Mouse (Mus musculus) heart, embryonic 12.5 days (tissue): ENCODE data around the gene Tubb3. TPM values are rescaled to one million over a fixed set of nuclear protein-coding genes. Genes with fewer than 3 reads are reported as not detected.

Source experiments
- ATAC-seq: fragments of 200-750 bp; cut with Nextera tagmentation; 2 replicates; pipeline ENCODE4 v1.8.0; 2017; ENCODE audit warnings: moderate TSS enrichment, moderate library complexity; ENCODE audit not compliant: insufficient number of reproducible peaks, low FRiP score
- H3K27ac ChIP-seq: fragments of 300-500 bp; sonication (generic); 2 replicates; pipeline ENCODE4 v1.5.1; 2016; ENCODE audit warnings: mild to moderate bottlenecking, moderate library complexity; ENCODE audit not compliant: poor library complexity, severe bottlenecking
- H3K27me3 ChIP-seq: fragments of 300-500 bp; sonication (generic); replicated peaks from 2 replicates; pipeline ENCODE4 v1.6.1; 2016; ENCODE audit warnings: mild to moderate bottlenecking, moderate library complexity
- H3K36me3 ChIP-seq: fragments of 300-500 bp; sonication (generic); 2 replicates; pipeline ENCODE4 v1.6.1; 2016; ENCODE audit warnings: mild to moderate bottlenecking, moderate library complexity
- H3K4me1 ChIP-seq: fragments of 300-500 bp; sonication (generic); replicated peaks from 2 replicates; pipeline ENCODE4 v1.6.1; 2016; ENCODE audit warnings: mild to moderate bottlenecking
- H3K4me2 ChIP-seq: fragments of 300-500 bp; sonication (generic); 2 replicates; pipeline ENCODE4 v1.6.1; 2016; ENCODE audit warnings: mild to moderate bottlenecking, moderate library complexity
- H3K4me3 ChIP-seq: fragments of 300-500 bp; sonication (generic); 2 replicates; pipeline ENCODE4 v1.5.1; 2016; ENCODE audit warnings: mild to moderate bottlenecking
- H3K9ac ChIP-seq: fragments of 300-500 bp; sonication (generic); 2 replicates; pipeline ENCODE4 v1.6.1; 2016; ENCODE audit warnings: mild to moderate bottlenecking, moderate library complexity
- H3K9me3 ChIP-seq: fragments of 300-500 bp; sonication (generic); replicated peaks from 2 replicates; pipeline ENCODE4 v1.6.1; 2016; ENCODE audit warnings: mild to moderate bottlenecking, moderate library complexity
- WGBS: fragments of 180-500 bp; shearing (Covaris S2); methylation state at CpG from one replicate; pipeline ENCODE4 v1.1.7; 2016; 5-methylcytosine and 5-hydroxymethylcytosine counted together
- polyA plus RNA-seq: library from polyadenylated mRNA; unstranded; fragments of >200 nt; fragmentation: Nextera tagmentation; extraction: Ambion mirVana; gene quantifications from 2 replicates; pipeline ENCODE4 v1.2.1, GENCODE M21; 2016

Tubb3 gene
- polyA plus RNA-seq, 1 experiment from 2014 or later = 9.1 TPM

GRCm38 (mm10) chr8:123453291-123453690, 42.1 kb downstream of the Tubb3 start:
- H3K4me2 ChIP-seq = no peak overlapping the region
- H3K9me3 ChIP-seq = no peaks in the 10 kb centered on the region
- ATAC-seq = no peak
- peaks cover 80% of the 10 kb centered on the region for H3K36me3 ChIP-seq
- no peak overlapping the region for H3K4me3 ChIP-seq
- H3K9ac ChIP-seq = no peak overlapping the region
- H3K27me3 ChIP-seq = no peaks in the 10 kb centered on the region
- no peaks in the 10 kb centered on the region for H3K4me1 ChIP-seq
- WGBS = 72% methylated on average over 7 of the region's 7 CpGs
- no peak overlapping the region for H3K27ac ChIP-seq

GRCm38 (mm10) chr8:123453951-123454350, 42.7 kb downstream of the Tubb3 start:
- peaks cover 87% of the 10 kb centered on the region for H3K36me3 ChIP-seq
- no peaks in the 10 kb centered on the region for H3K9me3 ChIP-seq
- 82% methylated on average over 5 of the region's 5 CpGs for WGBS

GRCm38 (mm10) chr8:123454559-123454958, 43.3 kb downstream of the Tubb3 start:
- 91% methylated on average over 6 of the region's 6 CpGs for WGBS
- Histone ChIP-seq H3K27ac (no peak overlapping the region), H3K27me3 (no peaks in the 10 kb centered on the region), H3K4me2 (no peak overlapping the region), H3K9ac (no peak overlapping the region), H3K36me3 (peaks cover 87% of the 10 kb centered on the region), H3K4me1 (no peaks in the 10 kb centered on the region), H3K4me3 (no peak overlapping the region), H3K9me3 (no peaks in the 10 kb centered on the region)
- ATAC-seq = no peak

More at GRCm38 (mm10) chr8:123453951-123454350, 42.7 kb downstream of the Tubb3 start:
- Histone ChIP-seq H3K4me2 (no peak overlapping the region), H3K9ac (no peak overlapping the region), H3K4me3 (no peak overlapping the region), H3K27ac (no peak overlapping the region), H3K4me1 (no peaks in the 10 kb centered on the region), H3K27me3 (no peaks in the 10 kb centered on the region)
- no peak for ATAC-seq

GRCm38 (mm10) chr8:123463651-123464050, 52.4 kb downstream of the Tubb3 start:
- 82% methylated on average over 4 of the region's 4 CpGs for WGBS
- no peak for ATAC-seq
- Histone ChIP-seq H3K27me3 (no peaks in the 10 kb centered on the region), H3K9ac (no peak overlapping the region), H3K4me3 (no peak overlapping the region), H3K27ac (no peak overlapping the region), H3K36me3 (peaks cover 52% of the 10 kb centered on the region), H3K9me3 (no peaks in the 10 kb centered on the region), H3K4me2 (no peak overlapping the region), H3K4me1 (no peaks in the 10 kb centered on the region)

- WGBS = 72% methylated on average over 3 of the region's 3 CpGs
- no peak overlapping the region for H3K27ac ChIP-seq
- ATAC-seq = no peak
- no peak overlapping the region for H3K9ac ChIP-seq
- 0 out of 2 replicates have a peak, but pooled peaks cover 7% of the 10 kb centered on the region for H3K27me3 ChIP-seq
- H3K9me3 ChIP-seq = no peaks in the 10 kb centered on the region
- peaks cover 14% of the 10 kb centered on the region for H3K36me3 ChIP-seq
- H3K4me3 ChIP-seq = no peak overlapping the region
- H3K4me1 ChIP-seq = no peaks in the 10 kb centered on the region
- H3K4me2 ChIP-seq = no peak overlapping the region
Observed at GRCm38 (mm10) chr8:123467476-123467875, 56.3 kb downstream of the Tubb3 start.

Other genes starting within 250 kb of the Tubb3 start
- gene Dpep1, start 225.2 kb upstream of the Tubb3 start, polyA plus RNA-seq = 2.5 and 2.8 TPM in 2 replicates
- 97.9 and 102 TPM in 2 replicates for gene Chmp1a, start 198.7 kb upstream of the Tubb3 start, polyA plus RNA-seq
- 3.4 and 4.2 TPM in 2 replicates for gene Spata33, start 198.6 kb upstream of the Tubb3 start, polyA plus RNA-seq
- gene Cdk10, start 186.6 kb upstream of the Tubb3 start, polyA plus RNA-seq = 20.3 and 23.6 TPM in 2 replicates
- gene Spata2l, start 175.2 kb upstream of the Tubb3 start, polyA plus RNA-seq = 2.3 and 2.5 TPM in 2 replicates
- 16.0 and 18.2 TPM in 2 replicates for gene Zfp276, start 157.2 kb upstream of the Tubb3 start, polyA plus RNA-seq
- gene Vps9d1, start 157.1 kb upstream of the Tubb3 start, polyA plus RNA-seq = 19.5 and 20.0 TPM in 2 replicates
- 23.0 and 23.6 TPM in 2 replicates for gene Fanca, start 92.8 kb upstream of the Tubb3 start, polyA plus RNA-seq
- 2.8 and 3.4 TPM in 2 replicates for gene Spire2, start 78.7 kb upstream of the Tubb3 start, polyA plus RNA-seq
- 172 TPM in 2 replicates for gene Tcf25, start 37.7 kb upstream of the Tubb3 start, polyA plus RNA-seq
- gene Mc1r, start 4.3 kb upstream of the Tubb3 start, polyA plus RNA-seq = not detected in 2 replicates
- gene Def8, start 12.1 kb downstream of the Tubb3 start, polyA plus RNA-seq = 34.7 and 36.0 TPM in 2 replicates
- 56.4 and 61.8 TPM in 2 replicates for gene Afg3l1, start 66.5 kb downstream of the Tubb3 start, polyA plus RNA-seq
- gene Dbndd1, start 104.0 kb downstream of the Tubb3 start, polyA plus RNA-seq = 1.5 and 1.7 TPM in 2 replicates
- 14.4 and 15.8 TPM in 2 replicates for gene Gas8, start 107.4 kb downstream of the Tubb3 start, polyA plus RNA-seq
- 10.7 and 13.4 TPM in 2 replicates for gene Rhou, start 242.5 kb downstream of the Tubb3 start, polyA plus RNA-seq